ENCODE assay signal across 11 mouse cellular contexts in genomic region chr11:118550773-118551520, GRCm38 (mm10).
DNase-seq lines count a peak whose midpoint lies in the region; ATAC-seq and TF ChIP-seq lines count a peak whose summit lies in the region.
"Had no signal": no experiment of that assay in that cellular context is flagged by ENCODE, and none has a peak within 500 bp of the region (broad histone marks: within the 10 kb centered on the region; RNA-seq: fewer than 3 reads in every experiment).

No protein-coding gene starts in this region.

- no peak overlapping the region for H3K27ac ChIP-seq in forebrain, postnatal 0 days (ENCODE audit: low read depth, low read length)
- peak overlapping the region; percentile 66 for H3K27ac ChIP-seq in neural tube, embryonic 15.5 days (replicated peaks)
- H3K27ac ChIP-seq in liver, embryonic 12.5 days, result no peak overlapping the region
- H3K27ac ChIP-seq: liver, embryonic 15.5 days had no signal

- no peak overlapping the region for H3K9ac ChIP-seq in forebrain, postnatal 0 days
- H3K9ac ChIP-seq in neural tube, embryonic 15.5 days (replicated peaks), result no peak overlapping the region
- H3K9ac ChIP-seq in liver, embryonic 12.5 days, result no peak overlapping the region
- H3K9ac ChIP-seq: liver, embryonic 15.5 days had no signal

- H3K4me3 ChIP-seq in forebrain, postnatal 0 days (ENCODE audit: low read depth, low read length), result no peak overlapping the region
- H3K4me3 ChIP-seq in neural tube, embryonic 15.5 days (replicated peaks), result no peak overlapping the region
- no peak overlapping the region for H3K4me3 ChIP-seq in liver, embryonic 12.5 days
- H3K4me3 ChIP-seq: liver, embryonic 15.5 days had no signal

- no peak for TF ChIP-seq CTCF in forebrain, postnatal 0 days (IDR thresholded peaks at IDR 0.05; ENCODE audit: low read depth)

- H3K4me2 ChIP-seq in forebrain, postnatal 0 days (ENCODE audit: low read depth), result no peak overlapping the region
- H3K4me2 ChIP-seq in neural tube, embryonic 15.5 days, result no peak overlapping the region
- H3K4me2 ChIP-seq in liver, embryonic 12.5 days, result no peak overlapping the region
- H3K4me2 ChIP-seq: liver, embryonic 15.5 days had no signal

- H3K27me3 ChIP-seq in forebrain, postnatal 0 days (ENCODE audit: insufficient read depth, low read length), result no peaks in the 10 kb centered on the region
- no peaks in the 10 kb centered on the region for H3K27me3 ChIP-seq in neural tube, embryonic 15.5 days (replicated peaks)
- peaks cover 51% of the 10 kb centered on the region for H3K27me3 ChIP-seq in liver, embryonic 12.5 days (replicated peaks)

- WGBS in forebrain, postnatal 0 days, result 12% methylated on average over 17 of the region's 17 CpGs
- WGBS in neural tube, embryonic 15.5 days, result 15% methylated on average over 17 of the region's 17 CpGs
- WGBS in liver, embryonic 12.5 days (ENCODE audit: insufficient replicate concordance), result 31% methylated on average over 17 of the region's 17 CpGs

- ATAC-seq in forebrain, postnatal 0 days, result peak; percentile 64; the same call in 1 of the 2 replicates
- peak; percentile 40; the same call in 1 of the 2 replicates for ATAC-seq in neural tube, embryonic 15.5 days (ENCODE audit: low FRiP score)
- no peak for ATAC-seq in liver, embryonic 12.5 days

- no peaks in the 10 kb centered on the region for H3K36me3 ChIP-seq in forebrain, postnatal 0 days (ENCODE audit: insufficient read depth)
- H3K36me3 ChIP-seq in neural tube, embryonic 15.5 days, result no peaks in the 10 kb centered on the region
- no peaks in the 10 kb centered on the region for H3K36me3 ChIP-seq in liver, embryonic 12.5 days
- H3K36me3 ChIP-seq: liver, embryonic 15.5 days had no signal

- H3K9me3 ChIP-seq in forebrain, postnatal 0 days (ENCODE audit: low read length), result no peaks in the 10 kb centered on the region
- no peaks in the 10 kb centered on the region for H3K9me3 ChIP-seq in neural tube, embryonic 15.5 days (replicated peaks)
- no peaks in the 10 kb centered on the region for H3K9me3 ChIP-seq in liver, embryonic 12.5 days (replicated peaks)
- H3K9me3 ChIP-seq: liver, embryonic 15.5 days had no signal

- peaks cover 15% of the 10 kb centered on the region for H3K4me1 ChIP-seq in forebrain, postnatal 0 days (ENCODE audit: insufficient read depth)
- peaks cover 72% of the 10 kb centered on the region for H3K4me1 ChIP-seq in neural tube, embryonic 15.5 days
- H3K4me1 ChIP-seq in liver, embryonic 12.5 days, result no peaks in the 10 kb centered on the region; the same call in 1 of the 2 replicates
- H3K4me1 ChIP-seq: liver, embryonic 15.5 days had no signal

- DNase-seq in kidney, adult 11 months, result peak; percentile 24
- DNase-seq in kidney, adult 8-10 months, result no peak
- peak; percentile 22 for DNase-seq in MN1 (ENCODE audit: low spot score)
- DNase-seq in forebrain, postnatal 0 days, result peak; percentile 34
- DNase-seq in lung, postnatal 25 days (ENCODE audit: low spot score), result no peak
- DNase-seq in frontal cortex, postnatal 10 days (ENCODE audit: low spot score in 2 of 2), result no peak
- DNase-seq: cerebellum, postnatal 25 days; heart, postnatal 14 days had no signal

Comparison
In these comparisons a context has a peak if more than half of its experiments do, and no peak if none do; other contexts are left out.
1. DNase-seq: peak in kidney, adult 11 months (single experiment), MN1 (single experiment) and forebrain, postnatal 0 days (single experiment); none in kidney, adult 8-10 months (0 of 2), lung, postnatal 25 days (single experiment) and frontal cortex, postnatal 10 days (0 of 2).